Mouse (Mus musculus): ENCODE data around the gene Trim2. TPM values are rescaled to one million over a fixed set of nuclear protein-coding genes. Genes with fewer than 3 reads are reported as not detected.

Gene Trim2
- total and polyA plus RNA-seq, 3 experiments = 2.4 to 3.3 (median 2.5) TPM

- H3K27me3 ChIP-seq (replicated peaks) = peaks cover 10% of the 10 kb centered on the region
- no peak overlapping the region for H3K27ac ChIP-seq (ENCODE audit: insufficient read depth, low read depth)
- H3K9ac ChIP-seq (ENCODE audit: insufficient read depth, low read depth) = peak overlapping the region; percentile 6; the same call in 1 of the 2 replicates
- peaks cover 8 to 19% of the 10 kb centered on the region in 2 experiments for H3K4me1 ChIP-seq (ENCODE audit: control insufficient read depth in 1 of 2, insufficient read depth in 2 of 2)
- H3K4me2 ChIP-seq (ENCODE audit: insufficient read depth, low read depth, poor library complexity, severe bottlenecking) = peak overlapping the region; percentile 60
- H3K36me3 ChIP-seq (replicated peaks in 1 of 2; ENCODE audit: control insufficient read depth in 1 of 2, insufficient read depth in 1 of 2, low read length in 1 of 2) = no peaks in the 10 kb centered on the region
- dilution Hi-C loops (cut with MboI; ENCODE audit: extremely low pct_ligation_motif_present, extremely low pct_unique_long_range_greater_than_20kb, low sequenced_read_pairs) = no loop called here
- H3K79me2 ChIP-seq (replicated peaks; ENCODE audit: control insufficient read depth, extremely low read depth, insufficient read depth, poor library complexity, severe bottlenecking) = no peaks in the 10 kb centered on the region
- TF ChIP-seq CTCF (conservative IDR thresholded peaks at IDR 0.05 in 1 of 2, IDR thresholded peaks at IDR 0.05 in 1 of 2; ENCODE audit: low read depth in 2 of 2, low read length in 2 of 2) (peak in 1 of 2 experiments; percentile 19; a peak in 1 of 4 replicates), HCFC1 (IDR thresholded peaks at IDR 0.05; ENCODE audit: low read depth, low read length) (no peak), CHD1 (IDR thresholded peaks at IDR 0.05; ENCODE audit: low read depth, low read length) (no peak), BHLHE40 (IDR thresholded peaks at IDR 0.05; ENCODE audit: low read depth, low read length) (0 out of 2 replicates have a peak, but pooled peaks have one; percentile 7), MEF2A (IDR thresholded peaks at IDR 0.05; ENCODE audit: borderline replicate concordance, low read depth, low read length) (no peak), IRF4 (IDR thresholded peaks at IDR 0.05; ENCODE audit: low read depth, low read length) (no peak), KAT2A (IDR thresholded peaks at IDR 0.05; ENCODE audit: insufficient replicate concordance, low read length) (no peak), MYC (IDR thresholded peaks at IDR 0.05; ENCODE audit: low read depth, low read length) (no peak), SMC3 (IDR thresholded peaks at IDR 0.05; ENCODE audit: low read depth, low read length) (no peak)
- DNase-seq (ENCODE audit: extremely low read depth) = no peak
- in situ Hi-C loops (cut with MboI; ENCODE audit: low pct_ligation_motif_present, low pct_unique_long_range_greater_than_20kb, low sequenced_read_pairs) = loop anchor here (25.0 kb wide), 1 partner anchor 242 kb away; no protein-coding TSS in a partner anchor
- H3K4me3 ChIP-seq (replicated peaks in 1 of 3; ENCODE audit: low read depth in 2 of 3, low read length in 2 of 3, poor library complexity in 1 of 3) = peak overlapping the region; percentile 30 to 52 (median 46)
- H3K9me3 ChIP-seq (replicated peaks; ENCODE audit: low read length) = peaks cover 4% of the 10 kb centered on the region
Observed at GRCm38 (mm10) chr3:84304339-84305009, 2.2 kb downstream of the Trim2 start.

- no peak for DNase-seq (ENCODE audit: extremely low read depth)
- no peak for TF ChIP-seq MEF2A (IDR thresholded peaks at IDR 0.05; ENCODE audit: borderline replicate concordance, low read depth, low read length)
- no peak for TF ChIP-seq IRF4 (IDR thresholded peaks at IDR 0.05; ENCODE audit: low read depth, low read length)
- no peak for TF ChIP-seq CTCF (conservative IDR thresholded peaks at IDR 0.05 in 1 of 2, IDR thresholded peaks at IDR 0.05 in 1 of 2; ENCODE audit: low read depth in 2 of 2, low read length in 2 of 2)
- TF ChIP-seq TCF12 (IDR thresholded peaks at IDR 0.05; ENCODE audit: low read depth, low read length) = no peak
- no peak for TF ChIP-seq BHLHE40 (IDR thresholded peaks at IDR 0.05; ENCODE audit: low read depth, low read length)
- TF ChIP-seq ZKSCAN1 (IDR thresholded peaks at IDR 0.05; ENCODE audit: borderline replicate concordance, low read depth, low read length) = no peak
- TF ChIP-seq KAT2A (IDR thresholded peaks at IDR 0.05; ENCODE audit: insufficient replicate concordance, low read length) = no peak
- H3K27me3 ChIP-seq (replicated peaks) = peaks cover 10% of the 10 kb centered on the region
- dilution Hi-C loops (cut with MboI; ENCODE audit: extremely low pct_ligation_motif_present, extremely low pct_unique_long_range_greater_than_20kb, low sequenced_read_pairs) = no loop called here
- H3K4me3 ChIP-seq (replicated peaks in 1 of 3; ENCODE audit: low read depth in 2 of 3, low read length in 2 of 3, poor library complexity in 1 of 3) = no peak overlapping the region
- peaks cover 8% of the 10 kb centered on the region for H3K9me3 ChIP-seq (replicated peaks; ENCODE audit: low read length)
- H3K4me1 ChIP-seq (ENCODE audit: control insufficient read depth in 1 of 2, insufficient read depth in 2 of 2) = peaks cover 8 to 19% of the 10 kb centered on the region in 2 experiments
- no peak overlapping the region for H3K27ac ChIP-seq (ENCODE audit: insufficient read depth, low read depth)
- H3K9ac ChIP-seq (ENCODE audit: insufficient read depth, low read depth) = no peak overlapping the region
- in situ Hi-C loops (cut with MboI; ENCODE audit: low pct_ligation_motif_present, low pct_unique_long_range_greater_than_20kb, low sequenced_read_pairs) = loop anchor here (25.0 kb wide), 1 partner anchor 241 kb away; no protein-coding TSS in a partner anchor
- no peak overlapping the region for H3K4me2 ChIP-seq (ENCODE audit: insufficient read depth, low read depth, poor library complexity, severe bottlenecking)
- no peaks in the 10 kb centered on the region for H3K79me2 ChIP-seq (replicated peaks; ENCODE audit: control insufficient read depth, extremely low read depth, insufficient read depth, poor library complexity, severe bottlenecking)
- no peaks in the 10 kb centered on the region for H3K36me3 ChIP-seq (replicated peaks in 1 of 2; ENCODE audit: control insufficient read depth in 1 of 2, insufficient read depth in 1 of 2, low read length in 1 of 2)
Observed at GRCm38 (mm10) chr3:84303395-84303949, 3.2 kb downstream of the Trim2 start.

Measured in CH12.LX (cell line).